Mouse (Mus musculus) ES-CJ7 (cell line): ENCODE results near the gene Coq4.

ENCODE experiments used
- DNase-seq: peaks from one replicate; pipeline ENCODE4 v3.0.0; 2011; ENCODE audit warnings: low read depth, low spot score

Gene Coq4

GRCm38 (mm10) chr2:29845636-29846035 is 58.3 kb downstream of the Coq4 start:
- no peak for DNase-seq

- DNase-seq: no peak
Measured at GRCm38 (mm10) chr2:29846061-29846853, 59.0 kb downstream of the Coq4 start.

GRCm38 (mm10) chr2:29846911-29847310 is 59.6 kb downstream of the Coq4 start:
- no peak for DNase-seq
